Mouse (Mus musculus): ENCODE measurements at regions not wholly inside any gene's neighbourhood (a gene's known extent, or its start where the extent isn't known, plus 50 kb on each side); places are given as distances from the start of the nearest gene placed in this dataset.

DNA sequence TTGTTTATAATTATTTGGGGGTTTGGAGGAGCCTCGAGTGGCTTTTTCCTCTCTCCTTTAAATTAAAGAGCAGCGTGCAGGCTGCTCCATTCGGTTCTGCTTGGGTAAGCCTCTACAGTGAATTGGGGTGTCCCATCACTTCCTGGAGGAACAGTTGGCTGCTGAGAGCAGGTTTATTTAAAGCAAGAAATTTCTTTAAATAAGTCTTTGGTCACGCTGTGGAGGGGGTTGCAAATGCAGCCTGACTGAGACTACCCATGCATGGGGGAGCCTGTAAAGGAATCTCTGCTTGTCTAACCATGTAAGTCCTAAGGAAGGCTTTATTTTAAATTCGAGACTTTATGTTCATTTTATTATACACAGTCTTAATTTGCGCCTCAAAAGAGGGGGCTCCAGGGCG, 303.7 kb upstream of the Arglu1 start:
- ATAC-seq (ENCODE audit: low read depth) = peak; percentile 61
- H3K27ac ChIP-seq (ENCODE audit: low read depth, low read length) = no peak overlapping the region
- H3K4me2 ChIP-seq (ENCODE audit: low read depth, low read length) = peak overlapping the region; percentile 68
- no peaks in the 10 kb centered on the region for H3K9me3 ChIP-seq (ENCODE audit: control insufficient read depth, low read length)
- H3K36me3 ChIP-seq (ENCODE audit: control insufficient read depth, insufficient read depth, low read length) = no peaks in the 10 kb centered on the region
- H3K4me1 ChIP-seq (ENCODE audit: control insufficient read depth, insufficient read depth, low read length) = peaks cover 27% of the 10 kb centered on the region
- 4% methylated on average over 7 of the region's 7 CpGs for WGBS
- H3K4me3 ChIP-seq (ENCODE audit: low read depth, low read length) = no peak overlapping the region
- no peaks in the 10 kb centered on the region for H3K27me3 ChIP-seq (ENCODE audit: control insufficient read depth, insufficient read depth, low read length)
- H3K9ac ChIP-seq (replicated peaks; ENCODE audit: low read depth, low read length) = 0 out of 2 replicates have a peak overlapping the region, but pooled peaks have one; percentile 53

DNA sequence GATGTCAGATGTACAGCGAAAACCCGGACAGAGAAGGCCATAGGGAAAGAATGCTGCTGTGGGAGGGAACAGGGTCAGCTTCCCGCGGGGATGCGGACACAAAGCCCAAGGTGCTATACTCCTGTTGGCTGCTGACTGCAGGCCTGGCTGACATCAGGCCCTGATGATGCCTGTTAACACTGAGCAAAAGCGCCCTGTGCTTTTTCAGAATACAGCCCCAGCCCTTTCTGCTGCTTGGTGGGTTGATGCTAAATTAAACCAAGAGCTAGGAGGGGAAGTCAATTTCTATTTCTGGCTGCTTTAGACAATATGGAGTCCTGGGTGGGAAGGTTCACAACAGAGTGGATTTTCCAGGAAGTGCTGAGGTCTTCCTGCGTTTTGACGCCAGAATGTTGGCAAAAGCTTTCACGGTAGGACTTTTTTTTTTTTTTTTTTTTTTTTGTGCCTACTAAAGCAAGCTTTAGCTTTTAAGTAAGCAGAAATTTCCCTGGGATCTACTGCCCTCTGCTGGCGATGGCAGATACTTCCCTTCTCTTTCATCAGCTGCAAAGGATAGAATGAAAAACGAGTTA, 302.2 kb upstream of the Arglu1 start:
- 2% methylated on average over 11 of the region's 11 CpGs for WGBS
- no peak overlapping the region; the same call in 1 of the 2 replicates for H3K9ac ChIP-seq (replicated peaks; ENCODE audit: low read depth, low read length)
- H3K4me1 ChIP-seq (ENCODE audit: control insufficient read depth, insufficient read depth, low read length) = peaks cover 27% of the 10 kb centered on the region
- H3K27ac ChIP-seq (ENCODE audit: low read depth, low read length) = no peak overlapping the region
- H3K36me3 ChIP-seq (ENCODE audit: control insufficient read depth, insufficient read depth, low read length) = no peaks in the 10 kb centered on the region
- no peaks in the 10 kb centered on the region for H3K9me3 ChIP-seq (ENCODE audit: control insufficient read depth, low read length)
- H3K4me2 ChIP-seq (ENCODE audit: low read depth, low read length) = peak overlapping the region; percentile 7; the same call in 1 of the 2 replicates
- no peak overlapping the region for H3K4me3 ChIP-seq (ENCODE audit: low read depth, low read length)
- no peaks in the 10 kb centered on the region for H3K27me3 ChIP-seq (ENCODE audit: control insufficient read depth, insufficient read depth, low read length)
- no peak for ATAC-seq (ENCODE audit: low read depth)

DNA sequence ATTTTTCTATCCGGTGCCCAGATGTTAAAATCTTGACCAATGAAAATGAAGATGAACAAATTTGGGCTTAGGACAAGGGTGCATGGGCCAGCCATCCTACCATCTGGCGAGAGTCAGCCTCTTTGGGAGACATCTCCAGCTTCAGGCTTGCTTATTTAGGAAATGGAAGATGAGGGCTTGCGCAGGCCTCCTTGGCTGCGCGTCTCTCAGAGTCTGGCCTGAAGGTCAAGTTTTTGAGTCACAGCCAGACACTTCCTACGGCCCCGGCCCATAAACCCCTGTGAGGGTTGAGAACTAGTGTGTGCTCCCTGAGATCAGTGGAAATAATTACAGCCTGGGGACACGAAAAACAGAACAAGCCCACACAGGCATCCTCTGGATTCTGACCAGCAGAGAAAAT, 300.7 kb upstream of the Arglu1 start:
- Histone ChIP-seq H3K27ac (ENCODE audit: low read depth, low read length) (no peak overlapping the region), H3K9me3 (ENCODE audit: control insufficient read depth, low read length) (no peaks in the 10 kb centered on the region), H3K27me3 (ENCODE audit: control insufficient read depth, insufficient read depth, low read length) (no peaks in the 10 kb centered on the region), H3K4me3 (ENCODE audit: low read depth, low read length) (no peak overlapping the region), H3K4me2 (ENCODE audit: low read depth, low read length) (no peak overlapping the region), H3K9ac (replicated peaks; ENCODE audit: low read depth, low read length) (no peak overlapping the region), H3K36me3 (ENCODE audit: control insufficient read depth, insufficient read depth, low read length) (no peaks in the 10 kb centered on the region), H3K4me1 (ENCODE audit: control insufficient read depth, insufficient read depth, low read length) (peaks cover 27% of the 10 kb centered on the region)
- no peak for ATAC-seq (ENCODE audit: low read depth)
- 72% methylated on average over 8 of the region's 8 CpGs for WGBS

GRCm38 (mm10) chr8:8986068-8986467, 295.7 kb upstream of the Arglu1 start:
- ATAC-seq (ENCODE audit: low read depth) = no peak
- H3K4me2 ChIP-seq (ENCODE audit: low read depth, low read length) = no peak overlapping the region
- no peak overlapping the region for H3K27ac ChIP-seq (ENCODE audit: low read depth, low read length)
- no peaks in the 10 kb centered on the region for H3K27me3 ChIP-seq (ENCODE audit: control insufficient read depth, insufficient read depth, low read length)
- H3K36me3 ChIP-seq (ENCODE audit: control insufficient read depth, insufficient read depth, low read length) = no peaks in the 10 kb centered on the region
- 62% methylated on average over 9 of the region's 9 CpGs for WGBS
- peaks cover 2% of the 10 kb centered on the region; the same call in 1 of the 2 replicates for H3K4me1 ChIP-seq (ENCODE audit: control insufficient read depth, insufficient read depth, low read length)
- H3K4me3 ChIP-seq (ENCODE audit: low read depth, low read length) = no peak overlapping the region
- no peak overlapping the region for H3K9ac ChIP-seq (replicated peaks; ENCODE audit: low read depth, low read length)
- H3K9me3 ChIP-seq (ENCODE audit: control insufficient read depth, low read length) = no peaks in the 10 kb centered on the region

DNA sequence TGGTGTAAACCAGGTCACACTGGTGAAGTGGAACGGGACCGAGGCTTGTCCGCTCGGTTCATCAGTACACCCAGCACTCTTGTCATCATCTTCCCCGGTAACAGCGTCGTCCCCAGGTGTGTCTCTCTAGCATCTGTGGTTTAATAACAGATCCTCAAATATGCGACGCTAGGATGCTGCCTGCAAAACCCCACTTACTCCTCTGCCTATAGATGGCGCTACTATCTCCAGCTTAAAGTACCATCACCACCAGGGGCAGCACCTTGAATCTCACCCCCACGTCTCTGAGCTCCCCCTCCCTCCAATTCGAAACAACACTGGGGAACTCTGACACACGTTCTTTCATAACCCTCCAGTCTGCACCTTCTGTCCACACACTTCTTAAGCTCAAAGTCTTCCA, 295.1 kb upstream of the Arglu1 start:
- Histone ChIP-seq H3K36me3 (ENCODE audit: control insufficient read depth, insufficient read depth, low read length) (no peaks in the 10 kb centered on the region), H3K27me3 (ENCODE audit: control insufficient read depth, insufficient read depth, low read length) (no peaks in the 10 kb centered on the region), H3K9me3 (ENCODE audit: control insufficient read depth, low read length) (no peaks in the 10 kb centered on the region), H3K9ac (replicated peaks; ENCODE audit: low read depth, low read length) (no peak overlapping the region), H3K4me1 (ENCODE audit: control insufficient read depth, insufficient read depth, low read length) (peaks cover 2% of the 10 kb centered on the region; the same call in 1 of the 2 replicates), H3K4me2 (ENCODE audit: low read depth, low read length) (no peak overlapping the region), H3K27ac (ENCODE audit: low read depth, low read length) (no peak overlapping the region), H3K4me3 (ENCODE audit: low read depth, low read length) (no peak overlapping the region)
- no peak; the same call in 1 of the 2 replicates for ATAC-seq (ENCODE audit: low read depth)
- WGBS = 84% methylated on average over 13 of the region's 13 CpGs

DNA sequence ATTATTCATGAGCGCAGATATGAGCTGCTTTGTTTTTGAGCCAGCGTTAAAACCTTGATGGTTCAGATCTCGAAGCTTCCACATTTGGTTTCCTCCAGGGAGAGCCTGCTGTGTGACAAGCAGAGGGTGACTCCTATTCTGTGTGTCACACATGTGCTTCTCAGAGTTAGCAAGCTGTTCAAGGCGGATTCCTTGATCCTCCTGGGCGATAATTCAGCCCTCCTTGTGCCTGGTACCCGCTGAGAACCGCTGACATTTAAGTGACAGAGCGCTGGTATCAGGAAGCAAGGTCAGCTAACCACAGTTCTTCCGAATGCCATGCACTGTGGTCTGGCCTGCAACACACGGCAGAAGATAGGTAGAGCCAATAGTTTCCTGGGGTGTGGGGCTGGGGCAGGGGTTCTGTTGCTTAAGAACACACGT, 294.5 kb upstream of the Arglu1 start:
- WGBS = 43% methylated on average over 11 of the region's 11 CpGs
- Histone ChIP-seq H3K4me2 (ENCODE audit: low read depth, low read length) (no peak overlapping the region), H3K9me3 (ENCODE audit: control insufficient read depth, low read length) (no peaks in the 10 kb centered on the region), H3K9ac (replicated peaks; ENCODE audit: low read depth, low read length) (no peak overlapping the region; the same call in 1 of the 2 replicates), H3K27me3 (ENCODE audit: control insufficient read depth, insufficient read depth, low read length) (no peaks in the 10 kb centered on the region), H3K4me1 (ENCODE audit: control insufficient read depth, insufficient read depth, low read length) (peaks cover 2% of the 10 kb centered on the region; the same call in 1 of the 2 replicates), H3K27ac (ENCODE audit: low read depth, low read length) (no peak overlapping the region), H3K36me3 (ENCODE audit: control insufficient read depth, insufficient read depth, low read length) (no peaks in the 10 kb centered on the region), H3K4me3 (ENCODE audit: low read depth, low read length) (no peak overlapping the region)
- ATAC-seq (ENCODE audit: low read depth) = peak; percentile 16; the same call in 1 of the 2 replicates

DNA sequence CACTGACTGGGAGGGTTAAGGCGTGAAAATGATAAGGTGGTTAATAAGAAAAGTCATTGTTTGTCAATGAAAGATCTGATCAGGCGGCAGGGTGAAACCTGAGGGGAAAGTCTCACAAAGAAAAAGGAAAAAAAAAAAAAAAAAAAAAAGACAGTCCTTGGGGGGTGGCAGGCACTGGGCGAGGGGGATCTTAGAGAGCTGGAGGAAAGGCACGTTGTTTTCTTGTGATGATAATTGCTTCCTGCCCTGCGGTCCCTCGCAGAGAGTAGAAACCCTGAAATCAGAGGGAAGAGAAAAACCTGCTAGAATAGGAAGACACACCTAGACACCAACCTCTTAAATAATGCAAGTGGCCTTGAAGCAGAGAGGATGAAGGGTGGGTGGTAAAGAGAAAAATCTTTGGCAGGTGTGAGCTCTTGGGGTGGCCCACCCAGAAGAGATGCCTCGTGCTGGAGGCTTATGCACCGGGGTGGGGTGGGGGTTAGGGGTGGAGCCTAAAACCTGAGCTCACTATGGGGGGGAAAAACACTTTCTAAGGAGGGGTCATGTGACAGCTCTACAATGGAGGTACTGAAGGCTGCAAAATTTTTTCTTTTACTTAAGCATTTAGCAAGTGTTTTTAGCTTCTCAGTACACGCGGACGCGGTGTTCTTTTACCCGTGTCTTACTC, 294.0 kb upstream of the Arglu1 start:
- ATAC-seq (ENCODE audit: low read depth) = peak; percentile 32; the same call in 1 of the 2 replicates
- Histone ChIP-seq H3K9me3 (ENCODE audit: control insufficient read depth, low read length) (no peaks in the 10 kb centered on the region), H3K27me3 (ENCODE audit: control insufficient read depth, insufficient read depth, low read length) (no peaks in the 10 kb centered on the region), H3K36me3 (ENCODE audit: control insufficient read depth, insufficient read depth, low read length) (no peaks in the 10 kb centered on the region), H3K4me1 (ENCODE audit: control insufficient read depth, insufficient read depth, low read length) (peaks cover 2% of the 10 kb centered on the region; the same call in 1 of the 2 replicates), H3K9ac (replicated peaks; ENCODE audit: low read depth, low read length) (no peak overlapping the region), H3K27ac (ENCODE audit: low read depth, low read length) (no peak overlapping the region), H3K4me3 (ENCODE audit: low read depth, low read length) (no peak overlapping the region), H3K4me2 (ENCODE audit: low read depth, low read length) (no peak overlapping the region)
- WGBS = 32% methylated on average over 13 of the region's 13 CpGs

- H3K4me3 ChIP-seq (ENCODE audit: low read depth, low read length) = no peak overlapping the region
- H3K9ac ChIP-seq (replicated peaks; ENCODE audit: low read depth, low read length) = no peak overlapping the region
- no peaks in the 10 kb centered on the region for H3K9me3 ChIP-seq (ENCODE audit: control insufficient read depth, low read length)
- H3K4me2 ChIP-seq (ENCODE audit: low read depth, low read length) = no peak overlapping the region
- no peak overlapping the region for H3K27ac ChIP-seq (ENCODE audit: low read depth, low read length)
- WGBS = 69% methylated on average over 5 of the region's 5 CpGs
- H3K27me3 ChIP-seq (ENCODE audit: control insufficient read depth, insufficient read depth, low read length) = no peaks in the 10 kb centered on the region
- no peaks in the 10 kb centered on the region for H3K36me3 ChIP-seq (ENCODE audit: control insufficient read depth, insufficient read depth, low read length)
- peaks cover 2% of the 10 kb centered on the region; the same call in 1 of the 2 replicates for H3K4me1 ChIP-seq (ENCODE audit: control insufficient read depth, insufficient read depth, low read length)
- ATAC-seq (ENCODE audit: low read depth) = no peak
Observed at GRCm38 (mm10) chr8:8983133-8983661, 292.9 kb upstream of the Arglu1 start.

- Histone ChIP-seq H3K36me3 (ENCODE audit: control insufficient read depth, insufficient read depth, low read length) (no peaks in the 10 kb centered on the region), H3K9me3 (ENCODE audit: control insufficient read depth, low read length) (no peaks in the 10 kb centered on the region), H3K4me1 (ENCODE audit: control insufficient read depth, insufficient read depth, low read length) (no peaks in the 10 kb centered on the region), H3K27me3 (ENCODE audit: control insufficient read depth, insufficient read depth, low read length) (no peaks in the 10 kb centered on the region), H3K27ac (ENCODE audit: low read depth, low read length) (no peak overlapping the region), H3K9ac (replicated peaks; ENCODE audit: low read depth, low read length) (no peak overlapping the region), H3K4me3 (ENCODE audit: low read depth, low read length) (no peak overlapping the region), H3K4me2 (ENCODE audit: low read depth, low read length) (no peak overlapping the region)
- ATAC-seq (ENCODE audit: low read depth) = no peak
- 41% methylated on average over 1 of the region's 1 CpGs for WGBS
Observed at GRCm38 (mm10) chr8:8978969-8979368, 288.6 kb upstream of the Arglu1 start.

Measured in neural tube, embryonic 14.5 days (tissue).